Mouse (Mus musculus) embryonic fibroblast, embryonic 13.5 days (primary cell): ENCODE measurements around the gene Hnrnpdl. TPM values are rescaled to one million over a fixed set of nuclear protein-coding genes. Genes with fewer than 3 reads are reported as not detected.

Experiments
- H3K27ac ChIP-seq: 2 replicates; pipeline ENCODE4 v1.5.1; 2012; ENCODE audit warnings: low read length, control low read depth, inconsistent platforms; ENCODE audit not compliant: insufficient read depth
- H3K4me1 ChIP-seq: 2 replicates; pipeline ENCODE4 v1.6.1; 2011; ENCODE audit warnings: low read length; ENCODE audit not compliant: control insufficient read depth, insufficient read depth
- H3K4me3 ChIP-seq: 2 replicates; pipeline ENCODE4 v1.5.1; 2011; ENCODE audit warnings: mild to moderate bottlenecking, control low read depth, low read length; ENCODE audit not compliant: insufficient read depth
- CTCF ChIP-seq: IDR thresholded peaks from 2 replicates; pipeline ENCODE4 v1.5.1; 2011; ENCODE audit warnings: mild to moderate bottlenecking, control low read depth, low read length, moderate library complexity, borderline replicate concordance; ENCODE audit not compliant: insufficient read depth
- POLR2A ChIP-seq: IDR thresholded peaks from 2 replicates; pipeline ENCODE4 v1.6.1; 2011; ENCODE audit warnings: low read depth, mild to moderate bottlenecking, control low read depth, low read length, moderate library complexity
- polyA plus RNA-seq: library from polyadenylated mRNA; stranded (reverse); fragments of >200 nt; gene quantifications from 2 replicates; pipeline ENCODE4 v1.2.4, GENCODE M21; 2011; ENCODE audit warnings: low read depth; ENCODE audit not compliant: missing spikeins, insufficient read length

Hnrnpdl gene
- polyA plus RNA-seq, 1 experiment = 231 TPM

DNA sequence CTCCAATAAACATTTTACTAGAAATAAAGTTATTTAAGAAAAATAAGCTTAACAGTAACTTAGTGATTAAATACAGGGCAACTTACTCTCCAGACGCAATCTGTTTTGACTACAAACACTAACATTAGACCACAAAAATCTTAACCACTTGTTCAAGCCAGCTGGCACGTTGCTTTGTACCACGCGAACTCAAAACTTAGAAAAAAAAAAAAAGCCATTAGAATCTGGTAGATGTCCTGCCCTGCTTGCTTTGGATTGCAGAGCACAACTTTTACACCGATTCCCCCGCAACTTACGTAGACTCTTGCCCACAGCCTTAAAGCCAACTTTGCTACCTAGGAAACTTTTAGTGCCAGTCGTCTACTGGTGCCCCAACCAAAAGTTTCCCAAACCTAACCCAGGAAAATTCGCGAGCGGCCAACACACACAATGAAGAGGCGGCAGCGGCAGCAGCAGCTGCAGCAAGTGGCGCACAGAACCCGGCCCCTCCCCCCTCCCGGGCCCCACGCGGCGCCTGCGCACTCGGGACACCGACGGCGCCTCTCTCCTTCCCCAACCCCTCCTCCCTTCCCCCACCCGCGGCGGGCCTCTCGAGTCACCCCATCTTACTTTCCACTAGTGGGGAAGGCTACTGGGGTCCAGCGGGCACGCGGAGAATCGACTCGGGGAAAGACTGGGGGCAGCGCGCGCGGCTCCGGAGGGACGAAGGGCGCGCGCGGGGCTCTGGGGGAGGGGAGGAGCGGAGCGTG is 1.3 kb downstream of the Hnrnpdl start:
- H3K27ac ChIP-seq = peak overlapping the region; percentile 84
- peaks cover 7% of the 10 kb centered on the region; the same call in 1 of the 2 replicates for H3K4me1 ChIP-seq
- TF ChIP-seq CTCF (no peak), POLR2A (no peak)
- H3K4me3 ChIP-seq = peak overlapping the region; percentile 100

DNA sequence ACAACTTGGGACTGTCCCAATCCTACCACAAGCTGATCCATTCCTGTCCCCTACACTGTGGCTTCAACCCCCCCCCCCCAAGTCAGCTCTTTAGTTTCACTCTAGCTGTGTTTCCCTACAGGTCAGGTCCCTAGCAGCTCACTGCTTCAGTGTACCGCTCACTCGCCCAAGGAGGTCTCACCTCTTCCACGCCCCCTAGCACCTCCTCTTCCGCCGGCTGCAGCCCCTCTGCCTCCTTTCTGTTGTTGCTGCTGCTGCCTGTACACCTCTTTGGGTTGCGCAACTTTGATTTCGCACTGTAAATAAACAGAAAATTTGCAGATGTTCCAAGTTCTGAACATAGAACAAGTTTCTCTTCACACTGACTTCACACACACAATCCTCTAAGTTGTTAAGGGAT is 2.8 kb downstream of the Hnrnpdl start:
- peak overlapping the region; percentile 100 for H3K4me3 ChIP-seq
- TF ChIP-seq CTCF (no peak), POLR2A (no peak)
- peaks cover 7% of the 10 kb centered on the region; the same call in 1 of the 2 replicates for H3K4me1 ChIP-seq
- H3K27ac ChIP-seq = no peak overlapping the region

DNA sequence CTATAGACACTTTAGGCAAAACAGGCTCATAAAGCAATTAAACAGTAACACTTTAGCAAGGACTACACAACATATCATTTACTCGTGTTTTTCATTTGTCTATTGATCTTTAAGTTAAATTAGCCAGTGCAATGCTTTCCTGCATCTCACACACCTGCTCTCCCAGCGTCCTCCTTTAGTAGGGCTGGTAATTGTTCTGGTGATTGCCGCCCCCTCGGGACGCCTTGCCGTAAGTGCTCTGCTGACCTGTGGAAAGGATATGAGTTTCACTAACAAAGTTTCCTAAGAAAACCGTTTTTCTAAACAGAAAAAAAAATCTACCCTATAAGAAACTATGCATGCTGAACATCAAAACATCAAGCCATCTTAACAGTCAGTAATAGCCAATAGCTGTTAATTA is 3.5 kb downstream of the Hnrnpdl start:
- peaks cover 7% of the 10 kb centered on the region; the same call in 1 of the 2 replicates for H3K4me1 ChIP-seq
- H3K4me3 ChIP-seq = peak overlapping the region; percentile 47
- TF ChIP-seq POLR2A (no peak), CTCF (no peak)
- no peak overlapping the region for H3K27ac ChIP-seq

DNA sequence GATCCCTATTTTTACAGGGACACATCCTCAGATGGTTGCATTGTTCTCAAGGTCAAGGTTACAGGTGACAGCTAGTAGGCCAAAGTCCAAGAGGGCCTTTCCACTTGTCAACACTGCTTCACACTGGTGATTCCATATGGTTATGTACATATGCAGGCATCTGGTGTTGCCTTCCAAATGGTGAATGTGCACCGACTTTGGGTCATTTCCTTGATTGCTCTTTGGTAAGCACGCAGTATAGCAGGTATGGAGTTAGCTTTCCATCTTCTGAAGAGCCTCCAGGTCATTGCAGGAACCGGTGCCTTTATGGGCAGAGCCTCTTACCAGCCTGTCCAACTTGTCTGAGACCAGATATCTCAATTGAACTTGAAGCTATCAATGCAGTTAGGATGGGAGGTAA is 6.8 kb downstream of the Hnrnpdl start:
- no peak for TF ChIP-seq CTCF
- peak; percentile 24; the same call in 1 of the 2 replicates for TF ChIP-seq POLR2A
- H3K4me3 ChIP-seq = no peak overlapping the region
- H3K27ac ChIP-seq = no peak overlapping the region
- peaks cover 7% of the 10 kb centered on the region; the same call in 1 of the 2 replicates for H3K4me1 ChIP-seq

DNA sequence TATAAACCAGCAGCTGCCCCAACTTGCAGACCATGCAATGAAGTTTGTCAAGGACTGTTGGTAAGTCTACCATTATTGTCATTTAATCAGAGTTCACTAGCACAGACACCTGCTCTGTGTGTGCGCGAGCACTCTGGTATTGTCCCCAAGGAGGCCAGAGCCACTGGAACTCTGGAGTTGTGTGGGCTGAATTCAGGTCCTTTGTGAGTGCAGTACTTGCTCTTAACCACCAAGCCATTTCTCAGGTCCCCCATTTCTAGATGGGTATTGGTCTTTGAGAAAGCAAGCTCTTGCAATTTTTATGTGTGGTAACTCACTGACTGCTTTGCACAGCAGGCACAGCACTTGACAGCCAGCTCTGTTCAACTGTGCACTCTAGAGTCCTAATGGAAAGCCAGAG is 7.4 kb downstream of the Hnrnpdl start:
- Histone ChIP-seq H3K4me1 (peaks cover 7% of the 10 kb centered on the region; the same call in 1 of the 2 replicates), H3K27ac (no peak overlapping the region), H3K4me3 (no peak overlapping the region)
- TF ChIP-seq CTCF = no peak

DNA sequence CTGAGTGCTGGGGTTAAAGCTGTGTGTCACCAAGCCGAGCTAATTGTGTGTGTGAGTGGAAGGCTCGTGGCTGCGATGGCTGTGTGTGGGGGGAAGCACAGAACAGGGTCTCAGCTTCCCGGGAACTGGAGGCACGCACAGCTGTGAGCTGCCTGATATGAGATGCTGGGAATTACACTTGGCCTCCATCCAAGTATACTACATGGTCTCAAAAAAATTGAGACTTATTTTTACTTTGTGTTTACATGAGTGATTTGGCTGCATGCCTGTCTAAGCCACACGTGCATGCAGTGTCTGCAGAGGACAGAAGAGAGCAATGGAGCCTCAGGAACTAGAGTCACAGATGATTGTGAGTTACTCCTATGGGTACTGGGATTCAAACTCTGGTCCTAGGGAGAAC is 9.4 kb downstream of the Hnrnpdl start:
- Histone ChIP-seq H3K27ac (no peak overlapping the region), H3K4me3 (no peak overlapping the region), H3K4me1 (peaks cover 5% of the 10 kb centered on the region; the same call in 1 of the 2 replicates)
- TF ChIP-seq POLR2A (no peak), CTCF (no peak)

DNA sequence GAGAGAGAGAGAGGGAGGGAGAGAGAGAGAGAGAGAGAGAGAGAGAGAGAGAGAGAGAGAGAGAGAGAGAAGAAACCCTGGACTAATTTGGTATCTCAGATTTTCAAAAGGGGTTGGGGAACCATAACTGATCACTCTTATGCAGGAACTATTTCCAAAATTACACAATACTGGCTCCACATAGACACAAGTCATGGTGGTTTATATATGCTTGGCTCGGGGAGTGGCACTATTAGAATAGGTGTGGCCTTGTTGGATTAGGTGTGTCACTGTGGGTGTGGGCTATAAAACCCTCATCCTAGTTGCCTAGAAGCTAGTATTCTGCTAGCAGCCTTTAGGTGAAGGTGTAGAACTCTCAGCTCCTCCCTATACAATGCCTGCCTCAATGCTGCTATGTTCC is 14.6 kb downstream of the Hnrnpdl start:
- TF ChIP-seq POLR2A (no peak), CTCF (no peak)
- no peaks in the 10 kb centered on the region for H3K4me1 ChIP-seq
- no peak overlapping the region for H3K4me3 ChIP-seq
- no peak overlapping the region for H3K27ac ChIP-seq

DNA sequence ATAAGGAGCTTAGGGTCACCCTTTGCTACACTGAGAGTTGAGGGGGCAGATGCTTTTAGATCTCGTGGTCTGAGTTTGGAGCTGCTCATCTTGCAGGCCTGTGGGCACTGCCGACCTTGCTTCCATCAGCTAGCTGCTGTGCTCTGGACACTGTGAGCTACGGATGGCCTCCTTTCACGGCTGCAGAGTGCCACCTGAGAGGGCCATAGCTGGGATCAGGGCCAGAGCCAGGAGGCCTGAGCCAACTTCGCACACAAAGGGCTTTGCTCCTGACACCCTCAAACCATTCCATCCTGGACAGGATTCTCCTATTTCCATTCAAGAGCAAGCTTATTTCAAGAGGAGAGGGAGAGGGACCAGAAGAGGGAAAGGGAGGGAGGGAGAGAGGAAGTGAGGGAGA is 15.1 kb downstream of the Hnrnpdl start:
- no peak for TF ChIP-seq POLR2A
- TF ChIP-seq CTCF = no peak
- Histone ChIP-seq H3K27ac (no peak overlapping the region), H3K4me1 (no peaks in the 10 kb centered on the region), H3K4me3 (no peak overlapping the region)

DNA sequence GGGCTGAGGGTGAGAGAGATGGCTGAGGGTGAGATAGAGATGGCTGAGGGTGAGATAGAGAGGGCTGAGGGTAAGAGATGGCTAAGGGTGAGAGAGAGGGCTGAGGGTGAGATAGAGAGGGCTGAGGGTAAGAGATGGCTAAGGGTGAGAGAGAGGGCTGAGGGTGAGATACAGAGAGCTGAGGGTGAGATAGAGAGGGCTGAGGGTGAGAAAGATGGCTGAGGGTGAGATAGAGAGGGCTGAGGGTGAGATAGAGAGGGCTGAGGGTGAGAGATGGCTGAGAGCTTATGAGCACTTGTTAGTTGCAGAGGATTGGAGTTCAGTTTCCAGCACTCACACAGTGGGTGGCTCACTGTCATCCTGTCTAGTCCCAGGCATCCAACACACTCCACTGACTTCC is 19.4 kb downstream of the Hnrnpdl start:
- H3K4me3 ChIP-seq = no peak overlapping the region
- no peaks in the 10 kb centered on the region for H3K4me1 ChIP-seq
- TF ChIP-seq POLR2A (no peak), CTCF (no peak)
- H3K27ac ChIP-seq = no peak overlapping the region

DNA sequence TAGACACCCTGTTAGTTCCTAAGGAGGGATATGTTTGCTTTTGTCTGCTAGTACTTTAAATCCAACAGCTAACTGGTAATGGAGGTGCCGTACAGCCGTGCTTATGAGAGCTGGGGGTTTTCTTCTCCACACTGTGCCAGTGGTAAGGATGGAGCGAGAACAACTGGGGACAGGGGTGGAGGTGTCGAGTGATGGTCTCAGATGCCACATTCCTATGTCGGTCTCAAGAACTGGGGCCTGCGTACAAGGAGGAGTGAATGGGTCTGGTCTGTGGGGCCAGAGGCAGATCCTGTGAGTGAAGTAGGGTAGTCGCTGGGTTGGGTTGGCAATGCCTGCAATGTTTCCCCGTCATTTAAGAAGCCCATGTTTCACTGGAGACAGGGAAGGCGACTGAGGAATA is 26.9 kb downstream of the Hnrnpdl start:
- Histone ChIP-seq H3K4me1 (no peaks in the 10 kb centered on the region), H3K27ac (no peak overlapping the region), H3K4me3 (no peak overlapping the region)
- TF ChIP-seq POLR2A (no peak), CTCF (no peak)
